Mouse (Mus musculus) gastrocnemius, adult 8-10 months (tissue): Measurements from ENCODE around the gene Wdfy3. TPM values are rescaled to one million over a fixed set of nuclear protein-coding genes. Genes with fewer than 3 reads are reported as not detected.
"Not testable (repeated sequence)": the region's sequence is repeated elsewhere in the genome, so short reads cannot be mapped to it uniquely, and the experiment has no call there.

Experiments
- DNase-seq, 2 experiments: peaks; one replicate each; pipeline ENCODE4 v3.0.0; 2022; ENCODE audit warnings: low spot score in 2 of 2
- total RNA-seq, 4 experiments: library from RNA; stranded (reverse); gene quantifications; 2 replicates each; pipeline ENCODE4 v1.2.4; 2022

The Wdfy3 gene
- total RNA-seq, 4 experiments from 2014 or later = 21.4 to 24.9 (median 22.1) TPM

DNA sequence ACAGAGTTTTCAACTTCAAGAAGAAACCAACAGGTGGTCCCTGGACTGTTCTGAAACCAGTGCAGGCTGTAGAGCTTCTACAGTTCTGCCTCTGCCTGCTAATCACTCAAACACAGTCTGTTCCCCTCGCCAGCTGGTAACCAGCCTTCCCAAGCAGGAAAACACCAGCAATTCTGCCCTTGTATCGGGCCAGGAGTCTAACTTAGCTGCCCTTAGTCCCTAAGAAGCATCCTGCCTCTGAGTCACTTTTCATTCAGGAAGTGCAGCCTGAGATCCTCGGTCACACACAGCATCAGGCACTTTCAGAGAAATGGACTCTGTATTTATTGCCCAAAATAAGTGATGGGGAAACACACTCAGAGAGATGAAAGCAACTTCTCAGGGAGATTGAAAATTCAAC is 66.3 kb downstream of the Wdfy3 start:
- DNase-seq = no peak

DNA sequence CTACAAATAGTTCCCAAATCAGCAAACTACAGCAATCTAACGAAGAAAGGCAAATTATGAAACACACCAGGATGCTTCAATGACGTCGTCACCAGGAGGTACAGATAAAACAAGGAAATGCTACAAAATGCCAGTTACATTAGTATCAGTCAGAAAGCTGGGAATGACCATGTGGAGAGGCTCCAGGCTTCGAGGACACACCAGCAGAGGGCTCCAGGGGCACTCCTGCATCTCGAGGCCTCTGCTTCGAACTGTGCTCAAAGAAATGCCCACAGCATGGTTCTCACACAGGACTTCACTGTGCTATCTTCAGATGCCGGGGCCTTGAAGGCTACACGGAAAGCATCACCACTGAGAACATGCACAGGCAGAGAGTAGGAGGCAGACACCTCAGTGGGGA is 68.7 kb downstream of the Wdfy3 start:
- DNase-seq = no peak

GRCm38 (mm10) chr5:101998971-101999370 is 70.8 kb downstream of the Wdfy3 start:
- no peak for DNase-seq

DNA sequence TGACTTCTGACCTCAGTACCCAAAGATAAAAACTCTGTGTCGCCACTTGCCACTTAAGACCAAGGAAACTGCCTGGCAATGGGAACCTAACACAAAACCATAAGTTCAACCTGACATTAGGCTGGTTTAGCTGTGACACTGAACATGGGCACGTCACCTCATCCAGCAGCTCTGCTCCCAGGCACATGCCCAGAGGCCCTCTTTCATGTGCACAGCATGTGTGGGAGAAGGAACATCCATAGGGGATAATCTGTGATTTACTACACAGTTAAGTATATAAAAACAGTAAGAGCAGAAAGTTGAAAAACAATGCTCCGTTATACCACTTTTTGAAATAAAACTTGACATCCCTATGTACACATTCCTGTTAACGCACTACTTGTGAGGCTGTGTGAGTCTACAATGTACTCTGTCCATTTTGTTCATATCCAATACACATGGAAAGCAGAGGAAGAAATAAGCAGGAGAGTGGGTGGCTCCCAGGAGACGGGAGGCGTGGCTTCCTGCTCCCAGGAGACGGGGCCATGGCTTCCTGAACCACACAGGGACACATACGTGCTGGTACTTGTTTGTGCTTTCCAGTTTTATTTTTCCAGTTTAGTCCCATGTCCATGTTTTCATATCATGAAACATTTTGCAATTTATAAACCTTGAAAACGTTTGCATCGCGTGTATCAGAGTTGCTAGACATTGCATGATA is 73.5 kb downstream of the Wdfy3 start:
- no peak for DNase-seq

GRCm38 (mm10) chr5:101995451-101995995 is 74.2 kb downstream of the Wdfy3 start:
- no peak for DNase-seq

- DNase-seq = no peak
Observed at GRCm38 (mm10) chr5:101993996-101994395, 75.7 kb downstream of the Wdfy3 start.

DNA sequence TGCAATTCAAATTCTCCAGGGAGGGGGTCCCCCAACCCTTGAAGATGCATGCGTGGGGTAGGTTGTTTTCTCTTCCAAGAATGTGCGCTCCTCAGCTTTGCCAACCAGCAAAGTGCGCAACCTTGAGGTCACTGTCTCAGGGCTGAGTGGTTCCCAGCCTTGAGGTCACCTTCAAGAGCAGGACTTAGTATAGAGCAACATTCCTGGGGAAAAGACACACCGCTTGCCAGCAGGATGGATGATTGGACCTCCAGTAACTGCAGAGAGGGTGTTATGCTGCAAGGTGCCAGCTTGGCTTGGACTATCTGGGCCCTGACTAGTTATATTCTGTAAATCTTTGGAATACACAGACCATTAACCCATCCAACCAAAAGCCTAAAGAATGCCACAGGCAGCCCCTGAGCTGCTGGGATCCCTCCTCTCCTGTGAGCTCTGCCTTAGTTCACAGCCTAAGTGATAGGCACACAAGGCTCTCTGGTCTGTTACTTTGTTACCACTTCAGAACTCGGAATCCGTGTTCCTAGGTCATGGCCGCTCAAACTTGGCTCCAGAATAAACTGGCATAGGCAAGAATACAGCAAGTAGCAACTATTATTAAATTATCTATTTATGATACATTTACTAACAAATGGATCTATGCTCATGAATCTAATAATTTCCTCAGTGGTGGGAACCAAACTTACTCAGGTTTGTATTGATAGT is 76.6 kb downstream of the Wdfy3 start:
- no peak for DNase-seq

DNA sequence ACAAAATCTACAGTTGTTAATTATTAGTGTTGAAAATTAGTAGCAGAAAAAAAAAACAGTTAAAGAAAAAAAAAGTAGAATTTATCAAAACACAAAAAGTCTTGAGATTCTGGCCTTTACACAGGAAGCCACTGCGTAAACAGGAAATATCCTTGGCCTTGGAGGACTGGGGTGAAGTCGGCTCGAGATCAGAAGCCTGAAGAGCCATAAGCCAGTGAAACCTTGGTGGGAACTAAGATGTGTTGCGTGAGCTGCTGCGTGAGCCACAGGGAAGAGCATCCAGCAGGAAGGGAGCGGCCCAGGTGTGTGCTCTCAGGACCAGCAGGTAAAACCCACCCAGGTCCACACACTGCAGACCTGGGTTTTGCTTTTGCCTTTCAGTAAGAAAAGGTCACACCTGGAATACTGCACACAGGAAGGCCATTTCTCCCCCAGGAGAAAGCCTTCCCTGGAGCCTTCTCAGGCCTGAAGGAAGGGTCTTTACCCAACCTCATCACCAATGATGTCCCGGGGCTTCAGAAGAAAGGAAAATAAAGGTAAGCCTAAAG is 79.3 kb downstream of the Wdfy3 start:
- DNase-seq = no peak

DNA sequence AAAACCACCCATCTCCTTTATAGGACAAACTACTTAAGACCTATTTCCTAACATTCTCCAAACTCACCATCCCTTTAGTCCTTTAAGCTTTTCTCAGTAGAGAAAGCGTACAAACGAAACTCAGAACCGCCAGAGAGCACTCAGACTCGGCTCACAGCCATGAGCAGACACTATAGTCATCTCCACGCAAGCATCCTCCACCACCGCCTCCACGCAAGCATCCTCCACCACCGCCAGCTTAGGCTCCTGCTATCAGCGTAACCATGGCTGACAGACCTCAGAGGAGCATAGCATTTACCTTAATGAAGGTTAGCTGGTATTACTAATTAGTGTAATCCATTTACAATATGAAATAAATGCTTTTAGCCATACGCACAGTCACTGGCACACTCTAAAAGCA is 81.2 kb downstream of the Wdfy3 start:
- no peak for DNase-seq

DNA sequence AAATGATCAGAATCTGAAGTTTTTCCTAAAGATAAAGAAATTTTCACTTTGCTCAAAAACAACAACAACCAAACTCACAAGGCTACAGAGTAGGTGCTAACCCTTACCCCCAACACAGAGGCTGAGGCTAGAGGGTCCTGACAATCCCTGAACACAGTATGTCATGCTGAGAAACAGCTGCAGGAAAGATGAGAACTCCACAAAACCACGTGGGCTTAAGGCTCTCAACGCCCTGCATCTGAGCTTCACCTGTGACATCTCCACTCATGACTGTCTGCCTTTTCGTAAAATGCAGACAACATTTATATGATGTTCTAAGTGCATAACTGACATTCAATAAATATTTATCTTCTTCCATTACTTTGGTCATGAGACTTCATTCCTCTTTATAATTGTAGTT is 83.0 kb downstream of the Wdfy3 start:
- DNase-seq = no peak

DNA sequence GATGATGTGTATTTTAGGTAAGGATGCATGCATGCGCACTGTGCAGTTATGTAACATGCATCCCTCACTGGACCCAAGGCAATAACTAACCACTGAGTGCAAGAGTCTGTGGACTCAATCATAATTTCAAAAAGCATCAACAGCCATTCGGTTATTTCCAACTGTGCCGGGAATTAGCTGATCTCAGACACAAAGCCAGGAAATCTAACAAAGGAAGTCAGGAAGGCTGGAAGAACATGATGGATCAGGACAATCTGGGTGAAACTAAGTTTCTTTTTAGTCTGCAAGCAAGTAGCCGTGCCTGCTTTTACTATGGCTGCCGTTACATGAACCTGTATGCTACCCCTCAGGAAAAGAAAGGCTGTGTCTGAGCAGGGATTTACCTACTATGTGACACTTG is 87.5 kb downstream of the Wdfy3 start:
- DNase-seq = no peak

DNA sequence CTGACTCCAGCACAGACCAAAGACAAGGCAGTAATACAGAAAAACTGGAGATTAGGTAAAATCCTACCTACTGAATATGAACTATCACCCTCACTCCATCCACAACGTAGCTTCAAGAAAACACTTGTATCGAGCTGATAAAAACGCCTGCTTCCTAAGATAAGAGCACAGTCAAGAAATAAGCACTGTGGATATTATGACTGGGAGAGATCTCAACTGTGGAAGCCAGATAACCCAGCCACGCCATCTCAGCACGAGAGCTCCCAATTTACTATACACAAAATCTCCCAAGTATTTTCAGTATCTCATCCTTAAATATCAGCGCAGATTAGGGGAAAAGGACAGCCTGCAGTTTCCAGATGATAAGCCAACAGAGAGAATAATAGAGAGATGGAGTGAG is 90.1 kb downstream of the Wdfy3 start:
- no peak for DNase-seq

GRCm38 (mm10) chr5:101972594-101972993 is 97.1 kb downstream of the Wdfy3 start:
- not testable (repeated sequence) for DNase-seq

GRCm38 (mm10) chr5:101968153-101968851 is 101.4 kb downstream of the Wdfy3 start:
- no peak for DNase-seq

- no peak for DNase-seq
Observed at GRCm38 (mm10) chr5:101967832-101968152, 101.9 kb downstream of the Wdfy3 start.

DNA sequence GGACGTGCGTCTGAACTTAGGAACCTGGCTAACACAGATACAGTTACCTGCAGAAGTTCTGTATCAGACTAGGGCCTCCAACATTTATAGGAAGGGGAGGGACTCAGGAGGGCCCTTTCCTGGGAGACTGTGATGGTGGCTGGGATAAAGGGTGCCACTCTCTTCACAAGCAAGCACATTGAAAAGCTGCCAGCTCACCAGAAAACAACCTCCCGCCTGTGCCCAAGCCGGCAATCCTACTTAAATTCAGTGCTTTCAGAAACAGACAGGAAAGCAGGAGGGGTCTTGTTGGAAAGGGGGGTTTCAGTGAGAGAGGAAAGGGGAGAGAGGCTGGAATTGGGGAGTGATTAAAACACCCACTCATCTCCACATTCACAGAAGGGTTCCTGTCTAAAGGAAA is 106.9 kb downstream of the Wdfy3 start:
- no peak for DNase-seq

DNA sequence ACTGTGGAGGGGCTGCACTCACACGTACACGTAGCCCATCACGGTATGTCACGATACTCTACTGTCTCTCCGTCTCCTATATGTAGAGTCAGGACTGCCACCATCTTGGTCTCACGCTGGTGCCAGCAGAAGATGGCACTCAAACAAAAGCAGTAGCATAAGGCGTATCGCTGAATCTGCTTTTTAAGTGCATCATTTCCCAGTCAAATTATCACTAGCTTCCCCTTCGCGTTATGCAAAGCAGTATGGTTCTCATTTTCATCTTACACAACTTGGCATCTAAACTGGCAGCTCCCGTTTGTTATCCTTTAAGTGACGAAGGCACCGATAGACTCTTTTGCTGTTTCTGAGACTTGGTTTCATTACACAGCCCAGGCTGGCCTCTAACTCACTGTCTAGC is 110.4 kb downstream of the Wdfy3 start:
- no peak for DNase-seq

GRCm38 (mm10) chr5:101958941-101959340 is 110.8 kb downstream of the Wdfy3 start:
- DNase-seq = no peak

- no peak for DNase-seq
Observed at GRCm38 (mm10) chr5:101957419-101957818, 112.3 kb downstream of the Wdfy3 start.

- no peak for DNase-seq
Observed at GRCm38 (mm10) chr5:101954393-101955340, 115.1 kb downstream of the Wdfy3 start.

DNA sequence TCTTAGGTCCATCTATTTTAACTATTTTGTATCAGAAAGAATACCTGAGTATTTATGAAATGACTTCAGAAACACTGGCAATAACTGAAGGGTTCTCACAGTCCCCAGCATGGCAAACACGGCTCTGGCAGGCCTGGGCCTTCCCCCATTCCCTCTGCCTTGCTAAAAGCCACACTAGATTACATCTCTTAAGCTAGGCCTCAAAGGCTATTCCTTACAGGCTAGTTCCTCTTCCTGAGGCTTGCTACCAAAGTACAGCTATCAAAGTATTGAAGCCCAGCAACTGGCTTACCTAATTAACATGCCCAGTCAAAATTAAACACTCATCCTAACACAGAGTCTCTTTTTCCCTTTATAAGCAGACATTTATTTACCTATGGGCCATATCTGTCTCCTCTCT is 117.8 kb downstream of the Wdfy3 start:
- DNase-seq = no peak
